Mouse (Mus musculus) erythroblast, adult 5-6 weeks (primary cell): Measurements from ENCODE around the gene Nfatc2. TPM values are rescaled to one million over a fixed set of nuclear protein-coding genes. Genes with fewer than 3 reads are reported as not detected.

Experiments
- ATAC-seq: replicated peaks from 2 replicates; pipeline ENCODE4 v1.8.0; 2016; ENCODE audit warnings: moderate number of reproducible peaks, mild to moderate bottlenecking, moderate TSS enrichment, inconsistent platforms; ENCODE audit not compliant: poor library complexity, low FRiP score, severe bottlenecking
- total RNA-seq, 2 experiments: library from RNA; stranded (forward) in 1 of 2; stranded (reverse) in 1 of 2; fragments of 150-400 nt in 1 of 2; fragments of 200-764, 138-1000 nt in 1 of 2; gene quantifications; 2 replicates each; pipeline versions ENCODE4 v1.2.3 to v1.2.4; 2015 to 2017; ENCODE audit warnings: low replicate concordance in 2 of 2

The Nfatc2 gene
- total RNA-seq, 2 experiments from 2014 or later = 0.43 to 6.5 TPM

DNA sequence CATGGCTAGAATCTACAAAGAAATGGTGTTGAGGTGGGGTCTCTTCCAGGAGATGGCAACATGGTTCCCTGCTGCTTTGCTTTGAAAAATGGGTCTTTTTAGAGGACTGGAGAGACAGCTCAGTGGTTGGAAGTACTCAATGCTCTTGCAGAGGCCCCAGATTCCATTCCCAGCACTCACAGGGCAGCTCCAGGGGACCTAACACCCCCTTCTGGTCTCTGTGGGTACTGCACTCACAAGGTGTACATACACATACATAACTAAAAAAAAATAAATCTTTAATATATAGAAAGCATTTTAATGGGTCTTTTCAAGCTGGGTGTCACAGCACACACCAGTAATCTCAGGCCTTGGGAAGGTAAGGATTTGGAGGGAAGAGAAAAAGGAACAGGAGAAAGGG, 89.9 kb downstream of the Nfatc2 start:
- no peak for ATAC-seq

- no peak for ATAC-seq
Measured at GRCm38 (mm10) chr2:168508469-168509198, 92.8 kb downstream of the Nfatc2 start.

- no peak for ATAC-seq
Measured at GRCm38 (mm10) chr2:168504431-168505182, 96.8 kb downstream of the Nfatc2 start.

GRCm38 (mm10) chr2:168503735-168504134, 97.7 kb downstream of the Nfatc2 start:
- ATAC-seq = no peak

DNA sequence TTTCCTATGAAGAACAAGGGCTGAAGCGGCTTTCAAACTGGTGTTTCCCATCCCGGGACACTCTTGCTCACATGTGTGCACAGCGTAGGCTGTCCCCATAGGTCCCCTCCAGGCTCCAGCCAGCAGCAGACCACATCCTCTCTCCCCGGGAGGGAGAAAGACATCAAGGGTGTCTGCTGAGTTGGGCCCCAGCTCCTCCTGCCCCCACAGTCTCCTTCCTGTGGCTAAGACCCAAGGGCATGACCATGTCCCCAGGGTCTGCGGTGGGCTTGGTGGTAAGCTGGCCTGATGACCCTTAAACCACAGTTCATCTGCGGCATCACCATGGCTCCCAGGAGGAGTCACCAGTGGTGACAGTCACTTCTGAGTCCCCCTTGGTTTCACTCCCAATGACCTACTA, 100.7 kb downstream of the Nfatc2 start:
- ATAC-seq = no peak

- no peak for ATAC-seq
Measured at GRCm38 (mm10) chr2:168500244-168500643, 101.2 kb downstream of the Nfatc2 start.

GRCm38 (mm10) chr2:168491791-168492190, 109.7 kb downstream of the Nfatc2 start:
- no peak for ATAC-seq

GRCm38 (mm10) chr2:168489953-168490352, 111.5 kb downstream of the Nfatc2 start:
- ATAC-seq = no peak

DNA sequence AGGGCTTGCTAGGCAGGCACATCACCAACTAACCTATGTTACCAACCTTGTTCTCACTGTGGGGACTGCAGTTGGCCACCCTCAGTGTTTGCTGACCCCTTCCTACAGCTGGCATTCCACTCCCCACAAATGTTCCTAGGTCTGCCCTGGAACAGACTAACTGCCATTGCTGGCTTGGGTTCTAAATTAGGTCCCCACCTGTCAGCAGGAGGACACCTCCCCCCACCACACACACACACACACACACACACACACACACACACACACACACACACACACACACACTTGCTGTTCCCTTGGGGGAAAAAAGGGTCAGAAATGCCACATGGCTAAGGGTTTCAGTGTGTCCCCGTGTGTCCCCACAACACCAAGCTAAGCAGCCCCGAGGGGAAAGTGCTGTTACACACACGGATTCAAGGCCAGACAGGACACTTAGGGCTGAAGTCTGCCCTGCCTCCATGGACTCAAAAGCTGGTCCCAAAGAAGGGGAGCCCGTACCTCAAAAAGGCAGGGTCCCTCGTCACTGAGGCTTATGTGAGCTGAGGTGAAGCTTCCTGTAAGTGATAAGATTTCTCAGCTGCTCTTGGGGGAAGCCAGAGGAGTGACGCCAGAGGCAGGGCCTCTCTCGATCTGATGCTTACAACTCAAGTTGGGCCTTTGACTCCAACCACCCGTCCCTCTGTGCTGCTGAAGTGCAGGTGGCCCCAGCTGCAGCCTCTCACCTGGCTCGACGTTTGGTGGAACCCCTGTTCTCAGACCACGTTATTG, 113.1 kb downstream of the Nfatc2 start:
- ATAC-seq = no peak

- no peak for ATAC-seq
Measured at GRCm38 (mm10) chr2:168481121-168481520, 120.3 kb downstream of the Nfatc2 start.

GRCm38 (mm10) chr2:168480692-168481091, 120.8 kb downstream of the Nfatc2 start:
- no peak for ATAC-seq

DNA sequence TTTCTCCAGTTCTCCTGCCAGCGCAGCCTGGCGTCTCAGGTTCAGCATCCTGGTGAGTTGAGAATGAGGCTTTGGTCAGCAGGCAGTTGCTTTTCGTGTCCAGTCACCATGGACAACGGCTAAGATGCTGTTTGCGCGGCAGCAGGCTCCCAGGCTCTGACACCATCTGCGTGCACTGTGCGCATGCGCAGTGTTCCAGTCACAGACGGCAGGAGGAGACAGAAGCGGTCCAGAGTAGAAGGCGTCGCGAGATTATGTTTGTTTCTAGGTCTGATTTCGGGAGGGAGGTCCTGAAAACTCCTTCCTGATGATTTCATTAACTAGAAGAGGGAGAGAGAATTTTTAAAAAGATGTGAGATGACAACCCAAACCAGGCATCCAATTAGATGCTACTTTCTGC, 121.5 kb downstream of the Nfatc2 start:
- ATAC-seq = no peak

- ATAC-seq = no peak
Measured at GRCm38 (mm10) chr2:168478431-168478830, 123.0 kb downstream of the Nfatc2 start.

GRCm38 (mm10) chr2:168473496-168473895, 128.0 kb downstream of the Nfatc2 start:
- ATAC-seq = no peak

GRCm38 (mm10) chr2:168472899-168473298, 128.6 kb downstream of the Nfatc2 start:
- ATAC-seq = no peak

GRCm38 (mm10) chr2:168469032-168469431, 132.4 kb downstream of the Nfatc2 start:
- no peak for ATAC-seq

DNA sequence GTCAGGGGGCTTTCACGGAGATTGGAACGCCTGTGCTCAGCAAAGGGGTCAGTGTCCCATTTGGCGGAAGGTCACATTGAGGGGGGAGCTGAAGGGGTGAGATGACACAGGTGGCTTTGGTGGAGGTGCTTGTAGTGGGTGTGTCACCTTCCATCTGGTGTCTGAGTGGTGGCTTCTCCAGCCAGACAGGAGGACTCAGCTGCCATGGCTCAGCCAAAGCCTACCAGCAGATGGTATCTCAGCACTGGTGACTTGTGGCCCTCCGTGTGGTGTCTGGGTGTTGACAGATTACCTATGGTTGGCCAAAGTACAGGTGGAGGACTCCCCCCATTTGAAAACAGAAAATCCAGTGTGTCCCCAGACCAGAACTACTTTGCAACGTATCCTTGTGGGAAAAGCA, 134.3 kb downstream of the Nfatc2 start:
- ATAC-seq = no peak

- ATAC-seq = no peak
Measured at GRCm38 (mm10) chr2:168466066-168466465, 135.4 kb downstream of the Nfatc2 start.

- ATAC-seq = no peak
Measured at GRCm38 (mm10) chr2:168465646-168466045, 135.8 kb downstream of the Nfatc2 start.

- ATAC-seq = no peak
Measured at GRCm38 (mm10) chr2:168461865-168462264, 139.6 kb downstream of the Nfatc2 start.

DNA sequence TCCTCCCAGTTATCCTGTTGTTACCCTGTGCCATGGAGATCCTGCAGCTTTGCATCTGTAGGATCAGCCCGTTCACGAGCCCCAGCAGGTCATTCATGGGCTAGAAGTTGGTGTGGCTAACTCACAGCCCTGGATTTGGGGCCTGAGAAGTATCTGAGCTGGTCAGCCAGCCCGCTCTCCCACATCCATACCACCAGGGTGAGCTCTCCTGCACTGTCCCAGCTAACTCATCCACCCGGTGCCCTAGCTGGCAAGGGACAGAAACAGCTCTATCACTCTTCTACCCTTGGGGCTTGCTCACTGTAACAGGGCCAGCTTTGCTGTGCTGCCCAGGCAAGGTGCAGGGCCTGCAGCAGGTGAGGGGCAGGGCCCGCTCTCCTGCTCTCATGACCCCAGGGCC, 141.8 kb downstream of the Nfatc2 start:
- ATAC-seq = no peak
